Mouse (Mus musculus) intestine, embryonic 16.5 days (tissue): ENCODE results near the gene Gm9508. TPM values are rescaled to one million over a fixed set of nuclear protein-coding genes. Genes with fewer than 3 reads are reported as not detected.
"Not testable (repeated sequence)": the region's sequence is repeated elsewhere in the genome, so short reads cannot be mapped to it uniquely, and the experiment has no call there.

ENCODE experiments used
- ATAC-seq: fragments of 200-750 bp; cut with Nextera tagmentation; 2 replicates; pipeline ENCODE4 v1.8.0; 2017; ENCODE audit warnings: moderate TSS enrichment, moderate library complexity
- H3K27ac ChIP-seq: fragments of 300-500 bp; sonication (generic); 2 replicates; pipeline ENCODE4 v1.5.1; 2014; ENCODE audit warnings: mild to moderate bottlenecking, low read length
- H3K27me3 ChIP-seq: fragments of 300-500 bp; sonication (generic); replicated peaks from 2 replicates; pipeline ENCODE4 v1.6.1; 2014; ENCODE audit warnings: low read length, control low read depth, mixed read lengths; ENCODE audit not compliant: control insufficient read depth, insufficient read depth
- H3K36me3 ChIP-seq: fragments of 300-500 bp; sonication (generic); 2 replicates; pipeline ENCODE4 v1.6.1; 2014; ENCODE audit warnings: low read length, control low read depth; ENCODE audit not compliant: control insufficient read depth, insufficient read depth
- H3K4me1 ChIP-seq: fragments of 300-500 bp; sonication (generic); 2 replicates; pipeline ENCODE4 v1.6.1; 2014; ENCODE audit warnings: low read length, control low read depth, mixed read lengths; ENCODE audit not compliant: control insufficient read depth, insufficient read depth
- H3K4me2 ChIP-seq: fragments of 300-500 bp; sonication (generic); 2 replicates; pipeline ENCODE4 v1.6.1; 2014; ENCODE audit warnings: low read depth, low read length, control low read depth
- H3K4me3 ChIP-seq: fragments of 300-500 bp; sonication (generic); 2 replicates; pipeline ENCODE4 v1.5.1; 2014; ENCODE audit warnings: mild to moderate bottlenecking, low read length
- H3K9ac ChIP-seq: fragments of 300-500 bp; sonication (generic); 2 replicates; pipeline ENCODE4 v1.6.1; 2014; ENCODE audit warnings: low read depth, low read length
- H3K9me3 ChIP-seq: fragments of 300-500 bp; sonication (generic); 2 replicates; pipeline ENCODE4 v1.6.1; 2016; ENCODE audit warnings: low read length, control low read depth; ENCODE audit not compliant: control insufficient read depth
- WGBS: fragments of 180-500 bp; shearing (Covaris S2); extraction: QIAGEN DNeasy Blood & Tissue Kit; methylation state at CpG from one replicate; pipeline ENCODE4 v1.1.7; 2014; 5-methylcytosine and 5-hydroxymethylcytosine counted together
- polyA plus RNA-seq: library from polyadenylated mRNA; unstranded; fragments of >200 nt; fragmentation: Nextera tagmentation; extraction: Ambion mirVana; gene quantifications from 2 replicates; pipeline ENCODE4 v1.2.1, GENCODE M21; 2015

Gm9508 gene
- polyA plus RNA-seq: not detected in 2 replicates

GRCm38 (mm10) chr10:77697133-77697532 lies at the start of gene Gm9508:
Gene Gm9508, minus strand, starts transcription at chr10:77697233.
- WGBS: 42% methylated on average over 4 of the region's 4 CpGs
- H3K36me3 ChIP-seq: no peaks in the 10 kb centered on the region

GRCm38 (mm10) chr10:77741924-77742688 lies 45.1 kb upstream of the Gm9508 start, which contains the start of gene Gm18596:
Gene Gm18596, minus strand, starts transcription at chr10:77742638.
- H3K4me1 ChIP-seq, H3K4me3 ChIP-seq, H3K27me3 ChIP-seq, ATAC-seq, H3K9me3 ChIP-seq, H3K36me3 ChIP-seq, H3K9ac ChIP-seq, H3K27ac ChIP-seq, H3K4me2 ChIP-seq: not testable (repeated sequence)
- 60% methylated on average over 4 of the region's 5 CpGs for WGBS

More at GRCm38 (mm10) chr10:77697133-77697532, at the start of gene Gm9508:
- no peak within 1 kb of the TSS for H3K27ac ChIP-seq
- no peak within 1 kb of the TSS for H3K4me2 ChIP-seq
- H3K9ac ChIP-seq: no peak within 1 kb of the TSS
- H3K9me3 ChIP-seq: 0 out of 2 replicates have a peak, but pooled peaks cover 4% of the 10 kb centered on the region
- H3K4me3 ChIP-seq: no peak within 1 kb of the TSS
- no peak for ATAC-seq
- H3K4me1 ChIP-seq: no peaks in the 10 kb centered on the region
- no peaks in the 10 kb centered on the region for H3K27me3 ChIP-seq

DNA sequence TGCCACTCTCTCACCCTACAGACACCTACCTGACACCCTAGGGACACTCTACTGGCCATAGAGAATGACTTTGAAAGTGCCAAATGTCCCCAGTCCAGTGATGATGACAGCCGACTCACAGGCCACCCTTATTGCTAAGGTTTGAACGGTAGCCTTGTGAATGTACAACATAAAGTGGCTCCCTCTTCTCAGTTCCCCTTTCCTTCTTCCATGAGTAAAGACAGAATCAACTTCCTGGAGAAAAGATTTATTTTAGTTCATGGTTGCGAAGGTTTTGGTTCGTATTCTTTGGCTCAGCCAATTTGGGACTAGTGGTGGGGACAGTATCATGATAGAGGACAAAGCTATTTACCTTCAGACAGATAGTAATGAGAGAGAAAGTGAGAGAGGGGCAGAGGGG lies 41.9 kb upstream of the Gm9508 start:
- WGBS: 81% methylated on average over 4 of the region's 4 CpGs
- H3K9ac ChIP-seq: no peak overlapping the region
- no peak overlapping the region for H3K4me2 ChIP-seq
- H3K27ac ChIP-seq: no peak overlapping the region
- no peaks in the 10 kb centered on the region for H3K36me3 ChIP-seq
- H3K27me3 ChIP-seq: no peaks in the 10 kb centered on the region
- no peak for ATAC-seq
- peaks cover 3% of the 10 kb centered on the region; the same call in 1 of the 2 replicates for H3K9me3 ChIP-seq
- no peak overlapping the region for H3K4me3 ChIP-seq
- no peaks in the 10 kb centered on the region for H3K4me1 ChIP-seq

DNA sequence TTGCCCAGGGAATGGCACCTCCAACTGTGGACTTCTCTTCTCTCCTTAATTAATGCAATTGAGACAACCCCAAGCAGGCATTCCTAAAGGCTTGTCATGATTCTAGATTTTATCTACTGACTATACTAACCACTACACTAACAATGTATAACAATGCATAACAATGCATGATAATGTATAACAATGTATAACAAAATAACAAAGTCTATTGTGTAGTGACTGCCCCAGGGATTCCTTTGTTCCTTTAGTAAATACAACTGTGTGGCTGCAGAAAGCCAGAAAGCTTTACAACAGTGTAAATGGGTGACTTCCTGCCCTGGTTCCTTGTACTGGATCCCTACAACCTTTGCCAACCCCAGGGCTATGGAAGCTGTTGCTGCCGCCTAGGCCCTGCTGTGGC lies 38.9 kb upstream of the Gm9508 start:
- no peaks in the 10 kb centered on the region for H3K27me3 ChIP-seq
- no peak overlapping the region for H3K4me2 ChIP-seq
- no peaks in the 10 kb centered on the region for H3K36me3 ChIP-seq
- no peak overlapping the region for H3K27ac ChIP-seq
- no peaks in the 10 kb centered on the region for H3K4me1 ChIP-seq
- H3K9ac ChIP-seq: no peak overlapping the region
- 91% methylated on average over 1 of the region's 1 CpGs for WGBS
- no peak overlapping the region for H3K4me3 ChIP-seq
- H3K9me3 ChIP-seq: peaks cover 3% of the 10 kb centered on the region; the same call in 1 of the 2 replicates
- ATAC-seq: no peak

DNA sequence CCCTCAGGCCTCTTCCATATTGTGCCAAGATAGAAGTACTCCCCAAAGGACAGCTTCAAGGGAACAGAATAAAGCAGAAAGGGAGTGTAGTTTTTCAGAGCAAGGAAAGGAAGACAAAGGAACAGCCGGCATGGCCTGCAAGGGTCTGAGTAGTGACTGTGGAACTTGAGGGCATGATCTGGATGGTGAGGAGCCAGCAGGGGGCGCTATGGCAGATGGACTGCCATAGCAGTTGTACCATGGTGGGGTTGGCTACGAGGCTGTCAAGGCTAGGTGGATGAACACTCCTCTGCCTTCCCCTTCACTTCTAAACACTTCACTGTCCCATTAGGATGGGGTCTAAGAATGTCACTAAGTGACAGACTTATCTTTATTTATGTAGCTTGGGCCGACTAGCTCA lies 32.2 kb upstream of the Gm9508 start:
- H3K9ac ChIP-seq: no peak overlapping the region
- H3K27ac ChIP-seq: no peak overlapping the region
- no peaks in the 10 kb centered on the region for H3K9me3 ChIP-seq
- no peaks in the 10 kb centered on the region for H3K4me1 ChIP-seq
- WGBS: 49% methylated on average over 4 of the region's 4 CpGs
- no peaks in the 10 kb centered on the region for H3K27me3 ChIP-seq
- ATAC-seq: no peak
- H3K36me3 ChIP-seq: no peaks in the 10 kb centered on the region
- H3K4me2 ChIP-seq: no peak overlapping the region
- no peak overlapping the region for H3K4me3 ChIP-seq

DNA sequence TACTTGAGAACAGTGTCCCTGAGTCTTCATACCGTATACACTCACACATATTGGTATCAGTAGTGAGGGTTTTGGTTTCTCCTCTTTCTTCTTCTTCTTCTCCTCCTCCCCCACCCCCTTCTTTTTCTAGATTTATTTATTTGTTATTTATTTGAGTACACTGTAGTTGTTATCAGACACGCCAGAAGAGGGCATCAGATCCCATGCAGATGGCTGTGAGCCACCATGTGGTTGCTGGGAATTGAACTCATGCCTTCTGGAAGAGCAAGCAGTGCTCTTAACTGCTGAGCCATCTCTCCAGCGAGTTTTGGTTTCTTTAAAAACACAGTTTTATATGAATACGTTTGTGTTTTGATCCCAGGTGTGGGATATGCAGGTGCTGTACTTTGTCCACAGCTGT lies 31.2 kb upstream of the Gm9508 start:
- H3K4me2 ChIP-seq: no peak overlapping the region
- no peak overlapping the region for H3K4me3 ChIP-seq
- H3K27ac ChIP-seq: no peak overlapping the region
- no peaks in the 10 kb centered on the region for H3K9me3 ChIP-seq
- no peak overlapping the region for H3K9ac ChIP-seq
- H3K36me3 ChIP-seq: no peaks in the 10 kb centered on the region
- no peaks in the 10 kb centered on the region for H3K4me1 ChIP-seq
- no peaks in the 10 kb centered on the region for H3K27me3 ChIP-seq
- 59% methylated on average over 4 of the region's 4 CpGs for WGBS
- ATAC-seq: no peak

GRCm38 (mm10) chr10:77726186-77726585 lies 29.2 kb upstream of the Gm9508 start, which contains the start of gene Gm10100:
Gene Gm10100, plus strand, starts transcription at chr10:77726486.
- Histone ChIP-seq H3K27ac (no peak within 1 kb of the TSS), H3K36me3 (no peaks in the 10 kb centered on the region), H3K9me3 (no peaks in the 10 kb centered on the region), H3K4me3 (no peak within 1 kb of the TSS), H3K4me1 (no peaks in the 10 kb centered on the region), H3K9ac (no peak within 1 kb of the TSS), H3K4me2 (no peak within 1 kb of the TSS), H3K27me3 (no peaks in the 10 kb centered on the region)
- no peak for ATAC-seq
- 31% methylated on average over 3 of the region's 3 CpGs for WGBS

DNA sequence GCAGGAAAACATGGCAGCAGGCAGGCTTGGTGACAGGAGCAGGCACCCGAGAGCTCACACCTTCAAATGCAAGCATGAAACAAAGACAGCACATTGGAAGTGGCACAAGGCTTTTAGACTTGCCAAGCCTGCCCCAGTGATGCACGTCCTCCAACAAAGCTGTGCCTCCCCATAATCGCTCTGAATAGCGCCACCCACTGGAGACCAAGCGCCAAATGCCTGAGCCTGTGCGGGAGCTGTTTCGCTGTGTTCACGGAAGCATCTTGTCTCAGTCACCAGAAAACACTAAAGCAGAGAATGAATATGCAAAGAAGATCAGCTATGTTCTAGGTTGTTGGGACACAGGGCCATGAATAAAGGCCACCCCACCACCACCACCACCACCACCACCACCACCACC lies 27.8 kb upstream of the Gm9508 start:
- H3K9me3 ChIP-seq: no peaks in the 10 kb centered on the region
- no peak overlapping the region for H3K4me3 ChIP-seq
- no peak overlapping the region for H3K9ac ChIP-seq
- H3K4me2 ChIP-seq: no peak overlapping the region
- WGBS: 70% methylated on average over 8 of the region's 8 CpGs
- ATAC-seq: no peak
- no peaks in the 10 kb centered on the region for H3K27me3 ChIP-seq
- no peaks in the 10 kb centered on the region for H3K4me1 ChIP-seq
- no peaks in the 10 kb centered on the region for H3K36me3 ChIP-seq
- H3K27ac ChIP-seq: no peak overlapping the region

- WGBS: 90% methylated on average over 1 of the region's 1 CpGs
- not testable (repeated sequence) for H3K4me3 ChIP-seq, H3K4me2 ChIP-seq, H3K4me1 ChIP-seq, H3K9ac ChIP-seq, H3K9me3 ChIP-seq, ATAC-seq, H3K27ac ChIP-seq, H3K27me3 ChIP-seq, H3K36me3 ChIP-seq
These were observed 23.3 kb upstream of the Gm9508 start, which contains the start of gene Krtap12-1 for GRCm38 (mm10) chr10:77720299-77720698. Gene Krtap12-1, plus strand, starts transcription at chr10:77720599.
